Mouse (Mus musculus): Measurements from ENCODE around the gene Frem1.
A peak's percentile ranks its signal among the peaks of the same experiment; 100 is the strongest.

Gene Frem1

GRCm38 (mm10) chr4:82930079-82930478 is 122.1 kb downstream of the Frem1 start:
- no peak for DNase-seq (ENCODE audit: low spot score)

GRCm38 (mm10) chr4:82921962-82922361 is 130.2 kb downstream of the Frem1 start:
- DNase-seq (ENCODE audit: low spot score), result no peak

GRCm38 (mm10) chr4:82918625-82919024 is 133.5 kb downstream of the Frem1 start:
- no peak for DNase-seq (ENCODE audit: low spot score)

- no peak for DNase-seq (ENCODE audit: low spot score)
Measured at GRCm38 (mm10) chr4:82916678-82917050, 135.5 kb downstream of the Frem1 start.

- peak; percentile 27 for DNase-seq (ENCODE audit: low spot score)
Measured at GRCm38 (mm10) chr4:82916003-82916677, 136.0 kb downstream of the Frem1 start.

GRCm38 (mm10) chr4:82915576-82915975 is 136.6 kb downstream of the Frem1 start:
- no peak for DNase-seq (ENCODE audit: low spot score)

- no peak for DNase-seq (ENCODE audit: low spot score)
Measured at GRCm38 (mm10) chr4:82914601-82915143, 137.5 kb downstream of the Frem1 start.

GRCm38 (mm10) chr4:82895227-82895626 is 156.9 kb downstream of the Frem1 start:
- DNase-seq (ENCODE audit: low spot score), result no peak

- DNase-seq (ENCODE audit: low spot score), result no peak
Measured at GRCm38 (mm10) chr4:82892247-82892646, 159.9 kb downstream of the Frem1 start.

- DNase-seq (ENCODE audit: low spot score), result no peak
Measured at GRCm38 (mm10) chr4:82891566-82891965, 160.6 kb downstream of the Frem1 start.

- peak; percentile 14 for DNase-seq (ENCODE audit: low spot score)
Measured at GRCm38 (mm10) chr4:82891049-82891448, 161.1 kb downstream of the Frem1 start.

- no peak for DNase-seq (ENCODE audit: low spot score)
Measured at GRCm38 (mm10) chr4:82890585-82890984, 161.6 kb downstream of the Frem1 start.

- DNase-seq (ENCODE audit: low spot score), result no peak
Measured at GRCm38 (mm10) chr4:82886148-82886547, 166.0 kb downstream of the Frem1 start.

- no peak for DNase-seq (ENCODE audit: low spot score)
Measured at GRCm38 (mm10) chr4:82885535-82885913, 166.6 kb downstream of the Frem1 start.

GRCm38 (mm10) chr4:82884636-82885534 is 167.3 kb downstream of the Frem1 start, which contains the start of gene Cer1:
Gene Cer1, minus strand, starts transcription at chr4:82885148.
- no peak for DNase-seq (ENCODE audit: low spot score)

- no peak for DNase-seq (ENCODE audit: low spot score)
Measured at GRCm38 (mm10) chr4:82882500-82882899, 169.6 kb downstream of the Frem1 start.

GRCm38 (mm10) chr4:82881366-82881765 is 170.8 kb downstream of the Frem1 start:
- no peak for DNase-seq (ENCODE audit: low spot score)

GRCm38 (mm10) chr4:82880243-82880642 is 171.9 kb downstream of the Frem1 start:
- no peak for DNase-seq (ENCODE audit: low spot score)

- DNase-seq (ENCODE audit: low spot score), result peak; percentile 11
Measured at GRCm38 (mm10) chr4:82879152-82879551, 173.0 kb downstream of the Frem1 start.

GRCm38 (mm10) chr4:82876656-82877055 is 175.5 kb downstream of the Frem1 start:
- DNase-seq (ENCODE audit: low spot score), result no peak

GRCm38 (mm10) chr4:82875532-82875931 is 176.6 kb downstream of the Frem1 start:
- DNase-seq (ENCODE audit: low spot score), result no peak

GRCm38 (mm10) chr4:82874791-82875190 is 177.3 kb downstream of the Frem1 start:
- no peak for DNase-seq (ENCODE audit: low spot score)

GRCm38 (mm10) chr4:82872548-82872947 is 179.6 kb downstream of the Frem1 start:
- no peak for DNase-seq (ENCODE audit: low spot score)
